Mouse (Mus musculus) embryonic fibroblast, embryonic 13.5 days (primary cell): ENCODE measurements around the gene Enox1.

Experiments
- CTCF ChIP-seq: IDR thresholded peaks from 2 replicates; pipeline ENCODE4 v1.5.1; 2011; ENCODE audit warnings: mild to moderate bottlenecking, control low read depth, low read length, moderate library complexity, borderline replicate concordance; ENCODE audit not compliant: insufficient read depth
- POLR2A ChIP-seq: IDR thresholded peaks from 2 replicates; pipeline ENCODE4 v1.6.1; 2011; ENCODE audit warnings: low read depth, mild to moderate bottlenecking, control low read depth, low read length, moderate library complexity

DNA sequence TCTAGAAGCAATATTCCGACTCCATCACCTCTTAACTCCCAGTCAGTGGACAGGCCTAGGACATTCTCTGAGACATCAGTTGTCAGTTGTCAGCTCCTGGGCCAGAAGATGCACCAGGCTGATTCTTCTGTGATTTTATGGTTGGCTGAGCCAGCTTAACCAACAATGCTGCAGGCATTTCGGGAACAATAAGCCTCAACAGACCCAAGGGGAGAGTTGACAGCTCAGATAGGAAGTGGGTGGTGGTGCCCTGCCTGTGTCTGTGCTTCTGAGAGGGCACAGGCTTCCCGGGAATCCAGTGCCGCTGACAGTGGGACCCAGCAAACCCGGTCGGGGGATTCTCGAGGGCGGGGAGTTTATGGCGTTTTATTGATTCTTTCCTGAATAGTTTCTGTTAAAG, 229.1 kb downstream of the Enox1 start:
- no peak for TF ChIP-seq POLR2A
- TF ChIP-seq CTCF = no peak
